Mouse (Mus musculus): ENCODE results near the gene Gramd4. TPM values are rescaled to one million over a fixed set of nuclear protein-coding genes. Genes with fewer than 3 reads are reported as not detected.

Gene Gramd4
- polyA plus RNA-seq, 1 experiment from 2014 or later: 6.8 TPM

- ATAC-seq (ENCODE audit: low read depth) (no peak), DNase-seq (no peak)
- H3K27me3 ChIP-seq: no peaks in the 10 kb centered on the region
- no peaks in the 10 kb centered on the region for H3K9me3 ChIP-seq (replicated peaks)
- no peaks in the 10 kb centered on the region for H3K36me3 ChIP-seq
- peak overlapping the region; percentile 11; the same call in 1 of the 2 replicates for H3K27ac ChIP-seq
- H3K4me1 ChIP-seq (replicated peaks): peaks cover 79% of the 10 kb centered on the region
- no peak overlapping the region for H3K4me2 ChIP-seq
- H3K4me3 ChIP-seq (replicated peaks): no peak overlapping the region
- H3K9ac ChIP-seq: no peak overlapping the region
- WGBS (ENCODE audit: insufficient replicate concordance): 81% methylated on average over 11 of the region's 11 CpGs
Observed at GRCm38 (mm10) chr15:86082551-86082961, 25.1 kb downstream of the Gramd4 start.

- Histone ChIP-seq H3K4me2 (no peak overlapping the region), H3K27ac (0 out of 2 replicates have a peak overlapping the region, but pooled peaks have one; percentile 11), H3K36me3 (no peaks in the 10 kb centered on the region), H3K9me3 (replicated peaks) (no peaks in the 10 kb centered on the region), H3K9ac (no peak overlapping the region), H3K4me1 (replicated peaks) (peaks cover 79% of the 10 kb centered on the region), H3K27me3 (no peaks in the 10 kb centered on the region), H3K4me3 (replicated peaks) (no peak overlapping the region)
- no peak for ATAC-seq (ENCODE audit: low read depth)
- no peak for DNase-seq
- 16% methylated on average over 6 of the region's 6 CpGs for WGBS (ENCODE audit: insufficient replicate concordance)
Observed at GRCm38 (mm10) chr15:86083261-86083741, 25.8 kb downstream of the Gramd4 start.

- H3K27ac ChIP-seq: peak overlapping the region; percentile 47
- no peak for ATAC-seq (ENCODE audit: low read depth)
Observed at GRCm38 (mm10) chr15:86085301-86086225, 28.1 kb downstream of the Gramd4 start.

GRCm38 (mm10) chr15:86086291-86086706 lies 28.8 kb downstream of the Gramd4 start:
- H3K36me3 ChIP-seq: peaks cover 8% of the 10 kb centered on the region
- no peaks in the 10 kb centered on the region for H3K9me3 ChIP-seq (replicated peaks)
- H3K27ac ChIP-seq: peak overlapping the region; percentile 47
- ATAC-seq (ENCODE audit: low read depth) (no peak), DNase-seq (no peak)
- 74% methylated on average over 8 of the region's 8 CpGs for WGBS (ENCODE audit: insufficient replicate concordance)
- H3K9ac ChIP-seq: no peak overlapping the region
- H3K27me3 ChIP-seq: no peaks in the 10 kb centered on the region
- peaks cover 88% of the 10 kb centered on the region for H3K4me1 ChIP-seq (replicated peaks)
- no peak overlapping the region for H3K4me3 ChIP-seq (replicated peaks)
- no peak overlapping the region for H3K4me2 ChIP-seq

More at GRCm38 (mm10) chr15:86085301-86086225, 28.1 kb downstream of the Gramd4 start:
- Histone ChIP-seq H3K36me3 (0 out of 2 replicates have a peak, but pooled peaks cover under 1% of the 10 kb centered on the region), H3K9me3 (replicated peaks) (no peaks in the 10 kb centered on the region), H3K9ac (no peak overlapping the region), H3K4me1 (replicated peaks) (peaks cover 87% of the 10 kb centered on the region), H3K4me3 (replicated peaks) (no peak overlapping the region), H3K27me3 (no peaks in the 10 kb centered on the region), H3K4me2 (no peak overlapping the region)
- DNase-seq: peak; percentile 28
- 43% methylated on average over 17 of the region's 17 CpGs for WGBS (ENCODE audit: insufficient replicate concordance)

- peak overlapping the region; percentile 11; the same call in 1 of the 2 replicates for H3K9ac ChIP-seq
- H3K27ac ChIP-seq: peak overlapping the region; percentile 53; the same call in 1 of the 2 replicates
Observed at GRCm38 (mm10) chr15:86087591-86088149, 30.2 kb downstream of the Gramd4 start.

GRCm38 (mm10) chr15:86088266-86088790 lies 30.8 kb downstream of the Gramd4 start:
- peak overlapping the region; percentile 53; the same call in 1 of the 2 replicates for H3K27ac ChIP-seq
- H3K9ac ChIP-seq: no peak overlapping the region
- H3K9me3 ChIP-seq (replicated peaks): no peaks in the 10 kb centered on the region
- 81% methylated on average over 11 of the region's 11 CpGs for WGBS (ENCODE audit: insufficient replicate concordance)
- H3K36me3 ChIP-seq: peaks cover 20% of the 10 kb centered on the region
- ATAC-seq (ENCODE audit: low read depth): no peak
- H3K27me3 ChIP-seq: no peaks in the 10 kb centered on the region
- no peak for DNase-seq
- peaks cover 88% of the 10 kb centered on the region for H3K4me1 ChIP-seq (replicated peaks)
- no peak overlapping the region for H3K4me2 ChIP-seq
- H3K4me3 ChIP-seq (replicated peaks): no peak overlapping the region

More at GRCm38 (mm10) chr15:86087591-86088149, 30.2 kb downstream of the Gramd4 start:
- Histone ChIP-seq H3K4me3 (replicated peaks) (no peak overlapping the region), H3K9me3 (replicated peaks) (no peaks in the 10 kb centered on the region), H3K36me3 (peaks cover 19% of the 10 kb centered on the region), H3K4me1 (replicated peaks) (peaks cover 88% of the 10 kb centered on the region), H3K4me2 (no peak overlapping the region), H3K27me3 (no peaks in the 10 kb centered on the region)
- WGBS (ENCODE audit: insufficient replicate concordance): 60% methylated on average over 14 of the region's 14 CpGs
- DNase-seq: no peak
- no peak for ATAC-seq (ENCODE audit: low read depth)

- peaks cover 25% of the 10 kb centered on the region for H3K36me3 ChIP-seq
- H3K4me3 ChIP-seq (replicated peaks): no peak overlapping the region
- H3K4me2 ChIP-seq: no peak overlapping the region
- H3K9ac ChIP-seq: no peak overlapping the region
- H3K27me3 ChIP-seq: no peaks in the 10 kb centered on the region
- ATAC-seq (ENCODE audit: low read depth) (peak; percentile 22; the same call in 1 of the 2 replicates), DNase-seq (no peak)
- peak overlapping the region; percentile 65 for H3K27ac ChIP-seq
- H3K9me3 ChIP-seq (replicated peaks): no peaks in the 10 kb centered on the region
- 35% methylated on average over 13 of the region's 13 CpGs for WGBS (ENCODE audit: insufficient replicate concordance)
- peaks cover 88% of the 10 kb centered on the region for H3K4me1 ChIP-seq (replicated peaks)
Observed at GRCm38 (mm10) chr15:86089091-86089744, 31.7 kb downstream of the Gramd4 start.

GRCm38 (mm10) chr15:86089991-86090529 lies 32.6 kb downstream of the Gramd4 start:
- Histone ChIP-seq H3K27ac (peak overlapping the region; percentile 65), H3K4me2 (no peak overlapping the region), H3K9me3 (replicated peaks) (no peaks in the 10 kb centered on the region), H3K9ac (no peak overlapping the region), H3K4me3 (replicated peaks) (no peak overlapping the region), H3K27me3 (no peaks in the 10 kb centered on the region), H3K36me3 (peaks cover 33% of the 10 kb centered on the region), H3K4me1 (replicated peaks) (peaks cover 87% of the 10 kb centered on the region)
- ATAC-seq (ENCODE audit: low read depth) (0 out of 2 replicates have a peak, but pooled peaks have one; percentile 4), DNase-seq (no peak)
- WGBS (ENCODE audit: insufficient replicate concordance): 69% methylated on average over 11 of the region's 11 CpGs

GRCm38 (mm10) chr15:86090578-86090977 lies 33.1 kb downstream of the Gramd4 start:
- 85% methylated on average over 8 of the region's 8 CpGs for WGBS (ENCODE audit: insufficient replicate concordance)
- DNase-seq: no peak
- H3K4me1 ChIP-seq (replicated peaks): peaks cover 82% of the 10 kb centered on the region

GRCm38 (mm10) chr15:86091201-86091997 lies 33.9 kb downstream of the Gramd4 start:
- Histone ChIP-seq H3K4me1 (replicated peaks) (peaks cover 74% of the 10 kb centered on the region), H3K4me3 (replicated peaks) (no peak overlapping the region), H3K9me3 (replicated peaks) (no peaks in the 10 kb centered on the region), H3K27me3 (no peaks in the 10 kb centered on the region), H3K27ac (peak overlapping the region; percentile 15; the same call in 1 of the 2 replicates), H3K9ac (no peak overlapping the region), H3K36me3 (peaks cover 40% of the 10 kb centered on the region), H3K4me2 (no peak overlapping the region)
- DNase-seq: no peak
- 88% methylated on average over 23 of the region's 23 CpGs for WGBS (ENCODE audit: insufficient replicate concordance)
- no peak for ATAC-seq (ENCODE audit: low read depth)

More at GRCm38 (mm10) chr15:86090578-86090977, 33.1 kb downstream of the Gramd4 start:
- H3K4me3 ChIP-seq (replicated peaks): no peak overlapping the region
- H3K9me3 ChIP-seq (replicated peaks): no peaks in the 10 kb centered on the region
- H3K4me2 ChIP-seq: no peak overlapping the region
- ATAC-seq (ENCODE audit: low read depth): no peak
- H3K27ac ChIP-seq: peak overlapping the region; percentile 65
- peaks cover 33% of the 10 kb centered on the region for H3K36me3 ChIP-seq
- H3K27me3 ChIP-seq: no peaks in the 10 kb centered on the region
- no peak overlapping the region for H3K9ac ChIP-seq

All from liver, embryonic 13.5 days (tissue).